Mouse (Mus musculus) adrenal gland, adult (tissue): Measurements from ENCODE around the gene Mcl1.

ENCODE experiments used
- DNase-seq, 2 experiments: peaks; one replicate each; pipeline ENCODE4 v3.0.0; 2022 to 2023; ENCODE audit warnings: low spot score in 1 of 2; ENCODE audit not compliant: inconsistent age in 2 of 2

Gene Mcl1

GRCm38 (mm10) chr3:95706273-95706672, 47.7 kb downstream of the Mcl1 start:
- no peak for DNase-seq

- no peak for DNase-seq
These were observed 48.9 kb downstream of the Mcl1 start for GRCm38 (mm10) chr3:95707497-95707896.

- no peak for DNase-seq
These were observed 50.5 kb downstream of the Mcl1 start for GRCm38 (mm10) chr3:95709044-95709443.

GRCm38 (mm10) chr3:95709967-95710366, 51.4 kb downstream of the Mcl1 start:
- no peak for DNase-seq
